Mouse (Mus musculus): ENCODE measurements around the gene Gab2.

DNA sequence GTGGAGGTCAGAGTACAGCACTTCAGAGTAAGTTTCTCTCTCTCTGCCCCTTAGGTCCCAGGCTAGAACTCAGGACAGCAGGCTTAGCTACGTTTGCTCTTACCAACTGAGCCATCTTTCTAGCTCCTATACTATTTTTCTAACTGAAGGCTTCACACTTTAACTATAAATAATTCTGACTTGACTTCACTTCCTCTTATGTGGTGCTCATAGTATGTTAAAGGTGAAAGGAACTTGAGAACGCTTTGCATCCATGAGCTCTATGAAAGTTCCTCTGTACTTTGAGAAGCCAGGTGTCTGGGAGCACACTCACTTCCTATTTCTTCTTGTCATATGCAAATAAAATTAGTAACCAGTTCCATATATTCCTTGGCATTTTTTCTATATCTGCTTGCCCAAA is 20.4 kb upstream of the Gab2 start:
- TF ChIP-seq POLR2A (IDR thresholded peaks at IDR 0.05; ENCODE audit: borderline replicate concordance, extremely low read depth, low read depth, low read length) (no peak), CTCF (IDR thresholded peaks at IDR 0.05; ENCODE audit: insufficient read depth, low read length) (no peak)
